Mouse (Mus musculus): ENCODE measurements at regions not wholly inside any gene's neighbourhood (a gene's known extent, or its start where the extent isn't known, plus 50 kb on each side); places are given as distances from the start of the nearest gene placed in this dataset.

GRCm38 (mm10) chr14:87365793-87366192, 50.6 kb upstream of the Tdrd3 start:
- Histone ChIP-seq H3K79me2 (replicated peaks; ENCODE audit: control insufficient read depth, insufficient read depth, low read length) (no peaks in the 10 kb centered on the region), H3K27ac (no peak overlapping the region), H3K36me3 (ENCODE audit: control insufficient read depth, insufficient read depth, low read length) (no peaks in the 10 kb centered on the region), H3K27me3 (ENCODE audit: control insufficient read depth, insufficient read depth, low read length) (no peaks in the 10 kb centered on the region), H3K4me1 (ENCODE audit: control insufficient read depth, insufficient read depth, low read length) (no peaks in the 10 kb centered on the region), H3K9ac (ENCODE audit: low read depth, low read length) (no peak overlapping the region), H3K4me3 (no peak overlapping the region)
- intact Hi-C loops (cut with DNase I) = no loop called here
- TF ChIP-seq POLR2A (IDR thresholded peaks at IDR 0.05; ENCODE audit: insufficient read depth, low read depth, low read length) = no peak
- no peak for TF ChIP-seq CTCF (IDR thresholded peaks at IDR 0.05)
- TF ChIP-seq EP300 (IDR thresholded peaks at IDR 0.05; ENCODE audit: insufficient read depth, low read depth, low read length) = no peak
- DNase-seq = no peak
- WGBS = 88% methylated on average over 2 of the region's 2 CpGs

Data from heart, adult 2 months (tissue).